Mouse (Mus musculus) intestine, embryonic 14.5 days (tissue): ENCODE data around the gene Smg6. TPM values are rescaled to one million over a fixed set of nuclear protein-coding genes. Genes with fewer than 3 reads are reported as not detected.

Source experiments
- ATAC-seq: fragments of 200-750 bp; cut with Nextera tagmentation; replicated peaks from 2 replicates; pipeline ENCODE4 v1.8.0; 2017; ENCODE audit warnings: low read depth, moderate number of reproducible peaks, moderate TSS enrichment, moderate library complexity; ENCODE audit not compliant: low FRiP score, low TSS enrichment
- DNase-seq: peaks from one replicate; pipeline ENCODE4 v3.0.0-alpha.2; 2018; ENCODE audit warnings: low spot score
- H3K27ac ChIP-seq: fragments of 300-500 bp; sonication (generic); 2 replicates; pipeline ENCODE4 v1.5.1; 2014; ENCODE audit warnings: low read depth, mild to moderate bottlenecking, control low read depth
- H3K27me3 ChIP-seq: fragments of 300-500 bp; sonication (generic); replicated peaks from 2 replicates; pipeline ENCODE4 v1.6.1; 2014; ENCODE audit warnings: low read length, control low read depth; ENCODE audit not compliant: control insufficient read depth, insufficient read depth
- H3K36me3 ChIP-seq: fragments of 300-500 bp; sonication (generic); 2 replicates; pipeline ENCODE4 v1.6.1; 2014; ENCODE audit warnings: low read length, control low read depth; ENCODE audit not compliant: control insufficient read depth, insufficient read depth
- H3K4me1 ChIP-seq: fragments of 300-500 bp; sonication (generic); replicated peaks from 2 replicates; pipeline ENCODE4 v1.6.1; 2014; ENCODE audit warnings: low read length, control low read depth, mixed read lengths; ENCODE audit not compliant: control insufficient read depth, insufficient read depth
- H3K4me2 ChIP-seq: fragments of 300-500 bp; sonication (generic); 2 replicates; pipeline ENCODE4 v1.6.1; 2014; ENCODE audit warnings: low read length
- H3K4me3 ChIP-seq: fragments of 300-500 bp; sonication (generic); 2 replicates; pipeline ENCODE4 v1.5.1; 2014; ENCODE audit warnings: low read depth, low read length, control low read depth, mixed read lengths
- H3K9ac ChIP-seq: fragments of 300-500 bp; sonication (generic); 2 replicates; pipeline ENCODE4 v1.6.1; 2014; ENCODE audit warnings: mild to moderate bottlenecking, low read length
- H3K9me3 ChIP-seq: fragments of 300-500 bp; sonication (generic); 2 replicates; pipeline ENCODE4 v1.6.1; 2016; ENCODE audit warnings: low read length, control low read depth; ENCODE audit not compliant: control insufficient read depth
- WGBS: fragments of 180-500 bp; shearing (Covaris S2); extraction: QIAGEN DNeasy Blood & Tissue Kit; methylation state at CpG from one replicate; pipeline ENCODE4 v1.1.7; 2014; 5-methylcytosine and 5-hydroxymethylcytosine counted together
- polyA plus RNA-seq: library from polyadenylated mRNA; unstranded; fragments of >200 nt; fragmentation: Nextera tagmentation; extraction: Ambion mirVana; gene quantifications from 2 replicates; pipeline ENCODE4 v1.2.1, GENCODE M21; 2014

Smg6 gene
- polyA plus RNA-seq, 1 experiment from 2014 or later = 15.3 TPM

DNA sequence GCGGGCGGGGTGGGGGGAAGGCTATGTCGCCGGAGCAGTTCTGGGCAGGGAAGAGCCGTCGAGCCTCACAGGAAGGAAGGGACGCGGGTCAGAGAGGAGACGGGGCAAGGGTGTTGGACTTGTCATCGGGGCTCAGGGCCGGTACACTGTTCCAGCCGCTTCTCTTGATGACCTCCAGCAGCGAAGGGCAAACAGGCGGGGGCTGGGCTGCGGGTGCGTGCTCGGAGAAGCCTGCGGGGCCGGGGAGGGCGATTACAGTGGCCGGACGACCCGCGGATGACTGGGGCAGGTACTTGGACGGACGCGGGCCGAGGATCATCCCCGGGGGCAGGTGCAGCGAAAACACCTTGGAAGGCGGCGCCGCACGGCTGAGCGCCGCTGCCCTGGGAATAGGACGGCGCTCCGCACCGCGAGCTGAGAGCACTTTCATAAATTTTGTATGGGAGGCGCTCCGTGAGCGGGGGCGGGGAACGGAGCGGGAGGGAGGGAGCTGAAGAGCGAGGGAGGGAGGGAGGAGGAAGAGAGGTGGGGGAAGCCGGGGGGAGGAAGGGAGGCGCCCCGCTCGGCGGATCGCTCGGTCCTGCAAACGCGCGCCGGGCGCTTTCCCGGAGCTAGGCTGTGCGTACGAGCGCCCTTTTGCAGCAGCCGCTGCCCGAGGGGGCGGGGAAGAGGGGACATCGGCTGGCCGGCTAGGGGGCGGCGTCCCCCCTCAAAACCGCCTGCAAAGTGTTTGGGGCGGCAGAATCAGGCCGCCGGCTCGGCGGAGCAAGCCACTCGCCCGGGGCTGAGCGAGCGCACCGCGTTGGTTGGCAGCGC, 267.8 kb downstream of the Smg6 start, which contains the start of gene Rtn4rl1:
Gene Rtn4rl1, plus strand, starts transcription at position 528 of the 816 bp plus-strand sequence.
- peaks cover 24% of the 10 kb centered on the region for H3K4me1 ChIP-seq
- peak within 1 kb of the TSS; percentile 52 for H3K4me3 ChIP-seq
- no peak within 1 kb of the TSS for H3K27ac ChIP-seq
- ATAC-seq = 0 out of 2 replicates have a peak, but pooled peaks have one; percentile 19
- DNase-seq = peak; percentile 70
- peaks cover 65% of the 10 kb centered on the region for H3K27me3 ChIP-seq
- H3K9me3 ChIP-seq = no peaks in the 10 kb centered on the region
- H3K9ac ChIP-seq = peak within 1 kb of the TSS; percentile 21; the same call in 1 of the 2 replicates
- peak within 1 kb of the TSS; percentile 75 for H3K4me2 ChIP-seq
- no peaks in the 10 kb centered on the region for H3K36me3 ChIP-seq
- under 1% methylated on average over 76 of the region's 84 CpGs for WGBS

DNA sequence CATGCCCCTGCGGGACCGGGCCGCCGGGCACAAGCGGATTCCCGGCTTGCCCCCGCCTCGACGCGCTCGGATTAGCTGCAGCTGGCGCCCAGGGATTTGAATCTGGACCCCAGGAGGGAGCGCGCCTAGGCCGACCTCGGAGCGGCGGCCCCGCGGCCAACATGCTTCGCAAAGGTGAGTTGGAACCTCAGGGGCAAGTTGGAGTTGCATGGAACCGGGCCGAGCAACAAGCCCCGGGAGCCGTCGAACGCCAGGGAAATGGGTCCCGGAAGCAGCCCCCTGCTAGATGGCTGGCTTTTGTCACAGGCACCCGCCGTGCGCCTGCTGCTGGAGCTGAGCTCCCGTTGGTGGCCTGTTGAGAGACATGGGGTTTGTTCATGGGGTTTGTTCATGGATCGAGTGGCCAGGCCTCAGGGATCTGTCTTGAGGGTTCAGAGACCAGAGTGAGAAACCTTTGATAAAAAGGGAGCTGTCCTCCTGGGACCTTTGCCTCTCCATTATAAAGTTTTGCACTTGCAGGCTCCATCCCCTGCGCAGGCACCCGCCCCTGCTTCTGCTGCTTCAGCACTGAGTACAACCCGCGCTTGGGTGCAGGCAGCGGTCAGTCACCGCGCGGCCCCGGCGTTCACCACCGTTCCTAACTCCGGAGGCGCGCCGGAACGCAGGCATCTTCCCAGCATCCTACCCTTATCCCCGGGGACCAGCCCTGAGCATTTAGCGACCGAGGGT, 268.7 kb downstream of the Smg6 start:
- under 1% methylated on average over 52 of the region's 52 CpGs for WGBS
- Histone ChIP-seq H3K27me3 (peaks cover 68% of the 10 kb centered on the region), H3K9me3 (no peaks in the 10 kb centered on the region), H3K9ac (peak overlapping the region; percentile 21; the same call in 1 of the 2 replicates), H3K27ac (no peak overlapping the region), H3K4me2 (peak overlapping the region; percentile 75), H3K36me3 (no peaks in the 10 kb centered on the region), H3K4me1 (peaks cover 21% of the 10 kb centered on the region), H3K4me3 (peak overlapping the region; percentile 52)
- DNase-seq (peak; percentile 75), ATAC-seq (no peak)

DNA sequence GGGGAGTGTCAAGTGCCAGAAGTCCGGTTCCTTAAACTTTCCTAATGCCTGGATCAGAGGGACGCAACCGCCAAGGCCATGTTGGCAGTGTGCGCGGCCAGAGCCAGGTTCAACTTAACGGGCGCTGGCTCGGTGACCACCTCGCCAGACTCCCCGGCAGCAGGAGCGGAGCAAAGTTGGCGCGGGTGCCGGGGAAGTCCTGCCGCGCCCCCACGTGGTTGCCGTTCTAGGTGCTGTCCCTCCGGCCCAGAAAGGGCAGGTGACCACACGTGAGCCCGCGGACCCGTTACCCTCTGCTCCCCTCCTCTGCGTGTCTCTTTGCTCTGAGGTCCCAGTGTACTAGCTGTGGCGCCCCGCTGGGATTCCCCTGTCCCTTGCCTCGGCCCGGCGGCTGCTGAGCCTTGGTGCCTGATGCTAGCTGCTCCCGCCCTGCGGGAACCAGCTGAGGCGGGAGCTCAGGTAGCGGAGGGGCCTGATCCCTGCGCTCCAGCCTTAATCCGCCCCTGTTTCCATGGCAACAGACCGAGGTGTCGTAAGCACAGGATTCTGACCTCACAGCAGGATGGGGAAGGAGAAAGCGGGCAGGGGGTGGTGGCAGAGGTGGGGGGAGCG, 269.3 kb downstream of the Smg6 start:
- Histone ChIP-seq H3K36me3 (no peaks in the 10 kb centered on the region), H3K4me2 (peak overlapping the region; percentile 75), H3K4me1 (peaks cover 15% of the 10 kb centered on the region), H3K27me3 (peaks cover 68% of the 10 kb centered on the region), H3K4me3 (peak overlapping the region; percentile 52), H3K27ac (no peak overlapping the region), H3K9ac (0 out of 2 replicates have a peak overlapping the region, but pooled peaks have one; percentile 13), H3K9me3 (no peaks in the 10 kb centered on the region)
- DNase-seq = peak; percentile 72
- 0 out of 2 replicates have a peak, but pooled peaks have one; percentile 10 for ATAC-seq
- under 1% methylated on average over 38 of the region's 39 CpGs for WGBS

DNA sequence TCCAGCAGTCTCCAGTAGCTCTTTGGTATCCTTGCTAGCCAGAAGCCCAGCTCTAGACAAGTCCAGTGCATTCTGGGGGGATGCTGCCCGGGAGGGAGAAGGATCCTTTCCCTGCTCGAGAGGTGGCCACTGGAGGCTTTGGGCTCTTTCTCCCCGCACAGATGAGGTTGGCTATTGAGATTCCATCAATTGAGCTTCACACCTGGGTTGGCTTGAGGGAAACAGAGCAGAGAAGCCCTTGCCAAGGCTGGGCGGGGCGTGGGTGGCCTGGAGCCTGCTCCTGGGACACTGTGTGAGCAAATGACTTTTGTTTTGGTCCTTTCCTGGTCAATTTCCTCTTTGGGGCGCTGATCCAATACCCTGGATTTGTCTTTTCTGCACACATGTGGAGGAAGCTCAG, 270.5 kb downstream of the Smg6 start:
- DNase-seq (no peak), ATAC-seq (no peak)
- peaks cover 15% of the 10 kb centered on the region for H3K4me1 ChIP-seq
- 54% methylated on average over 6 of the region's 6 CpGs for WGBS
- no peak overlapping the region for H3K4me3 ChIP-seq
- H3K9ac ChIP-seq = no peak overlapping the region
- H3K27ac ChIP-seq = no peak overlapping the region
- H3K36me3 ChIP-seq = no peaks in the 10 kb centered on the region
- H3K4me2 ChIP-seq = no peak overlapping the region
- no peaks in the 10 kb centered on the region for H3K9me3 ChIP-seq
- peaks cover 68% of the 10 kb centered on the region for H3K27me3 ChIP-seq

DNA sequence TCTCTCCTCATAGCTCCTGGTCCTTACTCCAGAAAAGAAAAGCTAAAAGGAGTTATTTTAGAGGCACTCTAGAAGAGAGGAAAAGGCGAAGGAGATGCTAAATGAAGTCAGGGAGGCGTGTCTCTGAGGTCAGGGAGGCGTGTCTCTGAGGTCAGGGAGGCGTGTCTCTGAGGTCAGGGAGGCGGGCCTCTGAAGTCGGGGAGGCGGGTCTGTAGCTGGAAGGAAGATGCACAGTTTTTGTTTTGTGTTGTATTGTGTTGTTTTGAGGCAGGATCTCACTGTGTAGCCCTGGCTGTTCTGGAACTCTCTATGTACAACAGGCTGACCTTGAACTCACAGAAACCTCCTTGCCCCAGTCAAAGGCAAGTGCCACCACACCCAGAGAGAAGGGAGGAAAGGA, 272.3 kb downstream of the Smg6 start:
- Histone ChIP-seq H3K27ac (no peak overlapping the region), H3K4me2 (no peak overlapping the region), H3K4me1 (peaks cover 18% of the 10 kb centered on the region), H3K4me3 (no peak overlapping the region), H3K27me3 (peaks cover 55% of the 10 kb centered on the region), H3K9ac (no peak overlapping the region), H3K9me3 (no peaks in the 10 kb centered on the region), H3K36me3 (no peaks in the 10 kb centered on the region)
- WGBS = 38% methylated on average over 7 of the region's 7 CpGs
- ATAC-seq = no peak
- no peak for DNase-seq

DNA sequence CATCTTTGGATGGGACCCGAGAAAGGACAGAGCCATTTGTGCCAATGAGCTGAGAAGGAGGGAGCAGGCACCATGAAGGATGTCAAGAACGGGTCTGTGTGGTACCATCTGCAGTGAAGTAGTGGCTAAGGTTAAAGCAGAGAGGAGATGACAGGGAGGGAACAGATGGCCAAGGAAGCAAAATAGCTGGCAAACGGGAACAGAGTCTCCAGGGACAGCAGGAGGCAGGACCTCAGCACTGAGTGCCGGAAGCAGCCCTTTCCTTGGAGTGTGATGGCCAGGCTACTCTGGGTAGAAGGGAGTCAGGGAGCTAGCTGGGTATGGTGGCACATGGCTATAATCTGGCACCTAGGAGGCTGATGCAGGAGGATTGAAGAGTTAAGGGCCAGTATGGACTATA, 273.2 kb downstream of the Smg6 start:
- no peaks in the 10 kb centered on the region for H3K9me3 ChIP-seq
- H3K36me3 ChIP-seq = no peaks in the 10 kb centered on the region
- WGBS = 70% methylated on average over 4 of the region's 4 CpGs
- H3K4me2 ChIP-seq = no peak overlapping the region
- H3K9ac ChIP-seq = no peak overlapping the region
- DNase-seq (no peak), ATAC-seq (no peak)
- H3K4me1 ChIP-seq = peaks cover 18% of the 10 kb centered on the region
- peaks cover 46% of the 10 kb centered on the region for H3K27me3 ChIP-seq
- H3K4me3 ChIP-seq = no peak overlapping the region
- no peak overlapping the region for H3K27ac ChIP-seq

DNA sequence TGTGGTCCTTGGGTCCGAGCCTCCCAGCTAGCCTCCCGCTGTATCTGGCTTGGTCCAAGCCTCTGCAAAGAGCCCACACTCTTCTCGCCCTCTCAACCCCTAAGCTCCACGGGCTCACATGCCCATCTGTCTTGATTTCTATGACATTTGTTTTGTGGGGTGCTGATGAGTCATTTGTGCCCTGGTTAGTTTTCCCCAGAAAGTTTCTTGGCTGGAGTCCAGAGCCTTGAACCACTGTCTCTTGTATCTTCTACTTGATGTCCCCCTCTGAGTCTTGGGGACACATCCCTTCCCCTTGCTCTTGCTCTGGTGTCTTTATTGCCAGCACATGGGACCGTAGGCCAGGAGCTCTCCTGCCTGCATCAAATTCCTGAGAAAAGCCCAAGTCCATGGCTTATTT, 274.3 kb downstream of the Smg6 start:
- Histone ChIP-seq H3K27me3 (peaks cover 35% of the 10 kb centered on the region), H3K9me3 (no peaks in the 10 kb centered on the region), H3K4me1 (peaks cover 8% of the 10 kb centered on the region), H3K9ac (no peak overlapping the region), H3K4me2 (no peak overlapping the region), H3K4me3 (no peak overlapping the region), H3K36me3 (no peaks in the 10 kb centered on the region), H3K27ac (no peak overlapping the region)
- DNase-seq (no peak), ATAC-seq (no peak)
- WGBS = 72% methylated on average over 5 of the region's 5 CpGs

DNA sequence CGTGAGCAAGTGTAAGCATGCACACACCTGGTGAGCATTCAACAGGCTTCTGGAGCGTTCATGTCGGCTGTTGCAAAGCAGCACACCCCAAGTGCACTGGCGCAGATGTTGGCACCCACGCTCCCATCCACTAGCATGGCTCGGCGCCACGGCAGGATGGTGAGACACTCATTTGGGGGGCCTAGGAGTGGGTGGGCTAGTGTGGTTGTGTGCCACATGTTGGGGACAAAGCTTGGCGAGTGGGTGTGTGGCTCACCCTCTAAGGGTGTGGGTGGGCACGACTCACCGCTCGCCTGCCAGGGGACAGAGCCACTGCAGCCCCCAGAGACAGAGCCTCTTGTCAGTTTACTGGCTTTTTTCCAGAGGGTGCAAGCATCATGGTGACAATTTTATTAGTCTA, 275.3 kb downstream of the Smg6 start:
- no peaks in the 10 kb centered on the region for H3K36me3 ChIP-seq
- H3K4me2 ChIP-seq = no peak overlapping the region
- 91% methylated on average over 12 of the region's 12 CpGs for WGBS
- ATAC-seq = no peak
- 0 out of 2 replicates have a peak, but pooled peaks cover 3% of the 10 kb centered on the region for H3K4me1 ChIP-seq
- H3K27ac ChIP-seq = no peak overlapping the region
- H3K27me3 ChIP-seq = peaks cover 25% of the 10 kb centered on the region
- H3K9me3 ChIP-seq = no peaks in the 10 kb centered on the region
- no peak overlapping the region for H3K4me3 ChIP-seq
- H3K9ac ChIP-seq = no peak overlapping the region
- no peak for DNase-seq
